Mouse (Mus musculus) heart, embryonic 16.5 days (tissue): ENCODE data around the gene Naip5. TPM values are rescaled to one million over a fixed set of nuclear protein-coding genes. Genes with fewer than 3 reads are reported as not detected.
"Not testable (repeated sequence)": the region's sequence is repeated elsewhere in the genome, so short reads cannot be mapped to it uniquely, and the experiment has no call there.

ENCODE experiments used
- ATAC-seq: fragments of 200-750 bp; cut with Nextera tagmentation; replicated peaks from 2 replicates; pipeline ENCODE4 v1.8.0; 2017; ENCODE audit warnings: moderate number of reproducible peaks; ENCODE audit not compliant: insufficient read depth, low FRiP score; ENCODE audit errors: extremely low read depth
- H3K27ac ChIP-seq: fragments of 300-500 bp; sonication (generic); 2 replicates; pipeline ENCODE4 v1.5.1; 2014; ENCODE audit warnings: mild to moderate bottlenecking, low read length, control low read depth, moderate library complexity
- H3K27me3 ChIP-seq: fragments of 300-500 bp; sonication (generic); 2 replicates; pipeline ENCODE4 v1.6.1; 2014; ENCODE audit warnings: low read length, mixed read lengths; ENCODE audit not compliant: control insufficient read depth, insufficient read depth
- H3K36me3 ChIP-seq: fragments of 300-500 bp; sonication (generic); 2 replicates; pipeline ENCODE4 v1.6.1; 2014; ENCODE audit not compliant: control insufficient read depth, insufficient read depth
- H3K4me1 ChIP-seq: fragments of 300-500 bp; sonication (generic); 2 replicates; pipeline ENCODE4 v1.6.1; 2014; ENCODE audit warnings: low read length, mixed read lengths; ENCODE audit not compliant: control insufficient read depth, insufficient read depth
- H3K4me2 ChIP-seq: fragments of 300-500 bp; sonication (generic); 2 replicates; pipeline ENCODE4 v1.6.1; 2014; ENCODE audit warnings: low read depth, mild to moderate bottlenecking, control low read depth, low read length
- H3K4me3 ChIP-seq: fragments of 300-500 bp; sonication (generic); 2 replicates; pipeline ENCODE4 v1.5.1; 2014; ENCODE audit warnings: mild to moderate bottlenecking, control low read depth, low read length
- H3K9ac ChIP-seq: fragments of 300-500 bp; sonication (generic); 2 replicates; pipeline ENCODE4 v1.6.1; 2014; ENCODE audit warnings: low read length, control low read depth
- H3K9me3 ChIP-seq: fragments of 300-500 bp; sonication (generic); replicated peaks from 2 replicates; pipeline ENCODE4 v1.6.1; 2016; ENCODE audit warnings: low read length; ENCODE audit not compliant: control insufficient read depth
- WGBS: fragments of 180-500 bp; shearing (Covaris S2); extraction: QIAGEN DNeasy Blood & Tissue Kit; methylation state at CpG from one replicate; pipeline ENCODE4 v1.1.7; 2014; 5-methylcytosine and 5-hydroxymethylcytosine counted together
- polyA plus RNA-seq: library from polyadenylated mRNA; unstranded; fragments of >200 nt; fragmentation: Nextera tagmentation; extraction: Ambion mirVana; gene quantifications from 2 replicates; pipeline ENCODE4 v1.2.1, GENCODE M21; 2015

Naip5 gene
- 0.15 and 0.42 TPM in 2 replicates for polyA plus RNA-seq

DNA sequence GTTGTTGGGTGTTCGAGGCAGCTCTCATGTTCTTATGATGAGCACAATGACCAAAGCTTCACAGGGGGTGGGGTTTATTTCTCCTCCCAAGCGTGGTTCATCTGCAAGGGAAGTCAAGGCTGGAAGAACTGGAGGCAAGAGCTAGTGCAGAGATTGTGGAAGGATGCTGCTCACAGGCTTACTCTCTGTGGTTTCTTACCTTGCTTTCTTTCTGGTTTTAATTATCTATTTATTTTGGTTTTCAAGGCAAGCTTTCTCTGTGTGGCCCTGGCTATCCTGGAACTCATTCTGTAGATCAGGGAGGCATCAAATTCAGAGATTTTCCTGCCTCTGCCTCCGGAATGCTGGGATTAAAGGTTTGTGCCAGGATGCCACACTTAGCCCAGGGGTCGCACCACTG, at the start of gene Naip5:
Gene Naip5, minus strand, starts transcription at position 101 of the 400 bp plus-strand sequence.
- H3K36me3 ChIP-seq, H3K9ac ChIP-seq, H3K4me2 ChIP-seq, H3K4me3 ChIP-seq, H3K9me3 ChIP-seq, H3K27ac ChIP-seq, ATAC-seq, H3K4me1 ChIP-seq, H3K27me3 ChIP-seq: not testable (repeated sequence)
- WGBS: 74% methylated on average over 4 of the region's 4 CpGs

DNA sequence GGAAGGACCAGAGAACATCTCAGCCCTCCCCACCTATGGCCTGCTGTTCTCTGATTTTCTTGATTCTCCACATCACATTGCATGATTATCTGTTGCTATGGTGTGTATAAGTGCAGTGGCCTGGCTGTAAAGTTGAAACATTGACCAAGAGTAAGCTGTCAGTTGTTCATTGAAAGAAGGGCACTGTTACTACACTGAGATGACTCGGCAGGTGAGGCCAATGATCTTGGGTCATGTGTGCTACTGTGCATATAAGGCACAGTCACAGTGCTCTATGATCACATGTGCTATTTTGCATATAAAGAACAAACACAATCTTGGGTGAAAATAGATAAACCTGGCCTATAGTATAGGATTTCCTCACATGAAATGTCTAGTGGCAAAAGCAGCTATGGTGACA, 38.5 kb upstream of the Naip5 start:
- Histone ChIP-seq H3K27ac (no peak overlapping the region), H3K36me3 (no peaks in the 10 kb centered on the region), H3K9me3 (no peaks in the 10 kb centered on the region), H3K9ac (no peak overlapping the region), H3K4me1 (no peaks in the 10 kb centered on the region), H3K27me3 (no peaks in the 10 kb centered on the region), H3K4me3 (no peak overlapping the region), H3K4me2 (no peak overlapping the region)
- ATAC-seq: no peak
- 69% methylated on average over 1 of the region's 1 CpGs for WGBS

DNA sequence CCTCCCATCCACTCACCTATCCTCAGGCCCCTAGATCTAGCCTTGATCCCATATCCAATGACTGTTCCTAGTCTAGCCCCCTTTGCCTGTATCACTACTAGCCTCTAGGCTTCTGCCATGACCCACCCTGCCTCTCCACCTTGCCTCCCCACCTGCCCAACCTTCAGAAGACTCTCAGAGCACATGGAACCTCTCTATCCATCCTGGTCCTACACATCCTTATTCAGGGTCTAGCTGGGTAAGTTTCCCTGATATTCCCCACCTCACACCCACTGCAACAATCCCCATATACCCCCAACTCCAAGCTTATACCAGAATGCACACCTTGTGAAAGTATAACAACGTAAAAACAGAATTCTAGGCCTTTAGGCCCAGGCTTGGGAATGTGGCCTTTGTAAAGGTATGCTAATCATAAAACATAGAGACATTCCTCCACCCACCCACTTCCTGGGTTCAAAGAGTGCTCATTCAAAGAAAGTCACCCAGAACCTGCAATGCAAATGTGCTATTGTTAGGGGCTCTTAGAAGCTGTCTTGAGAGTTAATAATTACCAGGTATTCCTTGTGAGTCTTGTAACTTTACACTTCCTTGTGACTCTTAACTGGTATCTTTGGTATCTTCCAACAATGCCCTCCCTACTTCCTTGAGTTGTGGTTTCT, 25.5 kb upstream of the Naip5 start:
- H3K27ac ChIP-seq, H3K4me3 ChIP-seq, H3K4me2 ChIP-seq, ATAC-seq, H3K27me3 ChIP-seq, H3K36me3 ChIP-seq, H3K9me3 ChIP-seq, H3K4me1 ChIP-seq, H3K9ac ChIP-seq: not testable (repeated sequence)
- WGBS: no CpG with 5 or more reads among the region's 1 CpGs

DNA sequence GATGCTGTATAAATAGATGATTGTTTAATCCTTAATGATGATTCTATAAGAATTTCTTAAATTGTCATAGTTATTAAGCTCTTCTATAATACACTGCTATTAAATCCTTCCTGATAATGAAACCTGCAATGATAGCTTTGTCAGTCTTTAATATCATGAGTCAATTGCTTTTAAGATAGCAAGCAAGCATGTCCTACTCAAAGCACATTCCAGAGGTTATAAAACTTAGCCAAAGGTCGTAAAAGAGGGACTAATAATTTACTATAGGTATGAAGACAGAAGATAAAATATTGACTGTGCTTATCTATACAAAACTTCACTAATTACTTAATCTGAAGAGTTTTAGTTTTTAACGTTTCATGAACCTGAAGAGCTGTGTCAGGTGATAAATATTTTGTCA, 10.9 kb upstream of the Naip5 start:
- not testable (repeated sequence) for H3K4me1 ChIP-seq, H3K4me2 ChIP-seq, H3K9me3 ChIP-seq, H3K27ac ChIP-seq, ATAC-seq, H3K4me3 ChIP-seq, H3K27me3 ChIP-seq, H3K36me3 ChIP-seq, H3K9ac ChIP-seq
- 42% methylated on average over 2 of the region's 2 CpGs for WGBS

DNA sequence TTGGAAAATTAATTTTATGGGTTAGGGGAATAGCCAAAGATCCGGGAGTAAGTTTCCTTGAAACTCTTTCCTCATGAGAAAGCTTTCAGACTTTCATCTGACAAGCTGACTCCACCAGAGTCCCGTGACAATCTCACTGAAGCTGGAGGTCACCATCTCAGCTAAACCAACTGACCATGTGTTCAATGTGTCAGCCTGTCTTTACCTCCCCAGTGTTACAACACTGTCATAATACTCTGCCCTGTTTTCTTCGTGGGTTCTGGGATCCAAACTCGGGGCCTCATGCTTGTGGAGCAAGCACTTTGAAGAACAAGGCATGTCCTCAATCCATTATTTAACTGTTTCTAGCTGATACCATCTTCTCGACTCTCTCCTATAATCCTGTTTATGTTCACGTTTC, 9.8 kb upstream of the Naip5 start:
- H3K4me1 ChIP-seq, ATAC-seq: not testable (repeated sequence)

DNA sequence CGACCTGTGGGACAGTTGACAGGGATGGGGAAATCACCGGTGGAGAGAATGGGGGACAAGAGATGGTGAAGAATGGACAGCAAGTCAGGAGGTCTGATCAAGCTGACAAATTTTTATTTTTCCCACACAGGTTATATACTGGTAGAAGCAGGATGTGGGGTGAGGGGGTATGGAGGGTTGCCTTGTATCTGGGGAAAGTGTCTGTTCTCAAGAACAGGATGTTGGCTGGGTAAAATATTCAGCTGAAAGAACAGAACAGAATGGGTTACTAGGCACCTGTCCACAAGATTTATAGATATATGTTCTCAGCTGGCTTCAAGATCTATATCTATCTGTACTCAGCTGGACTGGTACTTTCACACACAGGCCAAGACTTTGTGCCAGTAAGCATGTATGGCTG, 5.8 kb upstream of the Naip5 start:
- H3K27me3 ChIP-seq, ATAC-seq: not testable (repeated sequence)
- 82% methylated on average over 2 of the region's 2 CpGs for WGBS

More for the DNA sequence above, 9.8 kb upstream of the Naip5 start:
- H3K27me3 ChIP-seq, H3K36me3 ChIP-seq, H3K27ac ChIP-seq, H3K9me3 ChIP-seq, H3K9ac ChIP-seq, H3K4me2 ChIP-seq, H3K4me3 ChIP-seq: not testable (repeated sequence)
- WGBS: 69% methylated on average over 5 of the region's 6 CpGs

DNA sequence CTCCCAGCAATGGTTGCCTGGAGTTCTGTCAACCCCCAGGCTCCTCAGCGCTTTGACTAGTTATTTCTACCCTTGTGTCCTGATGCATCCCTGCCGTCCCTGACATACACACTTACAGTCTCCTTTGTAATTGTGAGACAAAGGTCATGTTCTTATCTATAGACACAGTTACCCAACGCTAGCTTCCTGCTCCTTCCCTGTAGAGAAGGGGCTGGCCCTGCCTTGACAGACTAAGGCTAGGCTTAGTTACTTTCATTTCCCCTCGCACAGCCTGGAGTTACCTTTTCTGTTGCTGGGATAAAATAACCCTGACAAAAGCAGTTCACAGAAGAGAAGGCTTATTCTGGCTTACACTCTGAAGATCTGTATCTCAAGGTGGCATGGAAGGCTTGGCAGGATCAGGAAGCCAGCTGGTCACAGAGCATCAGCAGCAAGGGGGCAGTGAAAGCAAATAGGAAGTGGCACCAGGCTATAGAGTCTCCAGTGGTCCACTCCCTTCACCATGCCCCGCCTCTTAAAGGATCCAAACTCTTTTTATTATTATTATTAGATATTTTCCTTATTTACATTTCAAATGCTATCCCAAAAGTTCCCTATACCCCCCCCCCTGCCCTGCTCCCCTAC, 885 bp upstream of the Naip5 start:
- not testable (repeated sequence) for H3K36me3 ChIP-seq, H3K4me2 ChIP-seq, H3K27me3 ChIP-seq, H3K27ac ChIP-seq, H3K9me3 ChIP-seq, H3K4me3 ChIP-seq, H3K9ac ChIP-seq, ATAC-seq, H3K4me1 ChIP-seq
- WGBS: 56% methylated on average over 5 of the region's 5 CpGs

More for the DNA sequence above, 5.8 kb upstream of the Naip5 start:
- H3K4me3 ChIP-seq, H3K27ac ChIP-seq, H3K9me3 ChIP-seq, H3K36me3 ChIP-seq, H3K4me1 ChIP-seq, H3K4me2 ChIP-seq, H3K9ac ChIP-seq: not testable (repeated sequence)

DNA sequence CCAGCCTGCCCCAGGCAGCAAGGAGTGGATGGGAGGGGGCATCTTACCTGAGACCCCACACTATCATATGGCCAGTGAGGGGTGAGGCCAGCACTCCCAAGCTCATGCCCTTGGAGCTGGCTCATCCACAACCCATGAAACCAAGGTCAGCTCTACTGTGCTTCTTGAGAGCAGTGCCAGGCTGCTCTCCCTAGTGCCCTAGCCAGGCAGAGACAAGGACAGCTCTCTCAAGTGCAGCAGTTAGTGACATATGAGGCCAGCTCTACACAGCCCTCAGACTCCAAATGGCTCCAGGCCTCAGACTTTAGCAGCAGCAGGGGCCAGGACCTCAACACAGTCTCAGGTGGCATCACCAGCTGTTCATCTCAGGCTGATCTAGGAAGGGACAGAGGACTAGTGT, 2.4 kb downstream of the Naip5 start:
- H3K27ac ChIP-seq: no peak overlapping the region
- no peak for ATAC-seq
- no peak overlapping the region for H3K4me3 ChIP-seq

DNA sequence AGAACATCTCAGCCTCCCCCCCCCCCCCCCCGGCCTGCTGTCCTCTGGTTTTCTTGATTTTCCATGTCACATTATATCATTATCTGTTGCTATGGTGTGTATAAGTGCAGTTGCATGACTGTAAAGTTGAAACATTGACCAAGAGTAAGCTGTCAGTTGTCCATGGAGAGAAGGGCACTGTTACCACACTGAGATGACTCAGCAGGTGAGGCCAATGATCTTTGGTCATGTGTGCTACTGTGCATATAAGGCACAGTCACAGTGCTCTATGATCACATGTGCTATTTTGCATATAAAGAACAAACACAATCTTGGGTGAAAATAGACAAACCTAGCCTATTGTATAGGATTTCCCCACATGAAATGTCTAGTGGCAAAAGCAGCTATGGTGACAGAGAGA, 32.4 kb downstream of the Naip5 start:
- H3K27me3 ChIP-seq, H3K4me3 ChIP-seq, H3K27ac ChIP-seq, H3K36me3 ChIP-seq, ATAC-seq, H3K4me2 ChIP-seq, H3K9ac ChIP-seq, H3K9me3 ChIP-seq, H3K4me1 ChIP-seq: not testable (repeated sequence)
- 75% methylated on average over 1 of the region's 1 CpGs for WGBS

More for the DNA sequence above, 2.4 kb downstream of the Naip5 start:
- no peaks in the 10 kb centered on the region for H3K36me3 ChIP-seq
- no peak overlapping the region for H3K4me2 ChIP-seq
- H3K9me3 ChIP-seq: no peaks in the 10 kb centered on the region
- H3K9ac ChIP-seq: no peak overlapping the region
- no peaks in the 10 kb centered on the region for H3K4me1 ChIP-seq
- no peaks in the 10 kb centered on the region for H3K27me3 ChIP-seq
